Comparison of ENCODE assay signal across 19 mouse cellular contexts in genomic region chr7:73622468-73622867, GRCm38 (mm10).
DNase-seq lines count a peak whose midpoint lies in the region; ATAC-seq and TF ChIP-seq lines count a peak whose summit lies in the region.
"Had no signal": no experiment of that assay in that cellular context is flagged by ENCODE, and none has a peak within 500 bp of the region (broad histone marks: within the 10 kb centered on the region; RNA-seq: fewer than 3 reads in every experiment).

No protein-coding gene starts in this region.

- H3K4me2 ChIP-seq in hindbrain, embryonic 12.5 days (replicated peaks) = no peak overlapping the region
- H3K4me2 ChIP-seq in stomach, postnatal 0 days (replicated peaks; ENCODE audit: low read depth) = no peak overlapping the region
- H3K4me2 ChIP-seq: embryonic facial prominence, embryonic 12.5 days; heart, embryonic 12.5 days; limb, embryonic 12.5 days; liver, embryonic 13.5 days; midbrain, embryonic 13.5 days had no signal

- peaks cover 13% of the 10 kb centered on the region for H3K4me1 ChIP-seq in hindbrain, embryonic 10.5 days (replicated peaks)
- H3K4me1 ChIP-seq in hindbrain, embryonic 12.5 days = peaks cover 5% of the 10 kb centered on the region; the same call in 1 of the 2 replicates
- H3K4me1 ChIP-seq in ES-Bruce4 (ENCODE audit: control insufficient read depth, insufficient read depth, low read length) = peaks cover 3% of the 10 kb centered on the region
- no peaks in the 10 kb centered on the region for H3K4me1 ChIP-seq in stomach, postnatal 0 days (replicated peaks; ENCODE audit: control insufficient read depth, insufficient read depth)

- H3K36me3 ChIP-seq in hindbrain, embryonic 10.5 days = no peaks in the 10 kb centered on the region
- H3K36me3 ChIP-seq in hindbrain, embryonic 12.5 days = no peaks in the 10 kb centered on the region
- H3K36me3 ChIP-seq in ES-Bruce4 (ENCODE audit: control insufficient read depth, insufficient read depth, low read length, poor library complexity, severe bottlenecking) = no peaks in the 10 kb centered on the region
- no peaks in the 10 kb centered on the region for H3K36me3 ChIP-seq in stomach, postnatal 0 days (ENCODE audit: control insufficient read depth, insufficient read depth, low read length)
- H3K36me3 ChIP-seq: embryonic facial prominence, embryonic 12.5 days; heart, embryonic 12.5 days; limb, embryonic 12.5 days; liver, embryonic 13.5 days; midbrain, embryonic 13.5 days had no signal

- WGBS in hindbrain, embryonic 10.5 days = 85% methylated on average over 2 of the region's 2 CpGs
- 72% methylated on average over 2 of the region's 2 CpGs for WGBS in hindbrain, embryonic 12.5 days
- 65% methylated on average over 2 of the region's 2 CpGs for WGBS in stomach, postnatal 0 days

- no peak overlapping the region for H3K9ac ChIP-seq in hindbrain, embryonic 12.5 days
- H3K9ac ChIP-seq in ES-Bruce4 (ENCODE audit: low read depth, poor library complexity, severe bottlenecking) = peak overlapping the region; percentile 18; the same call in 1 of the 2 replicates
- H3K9ac ChIP-seq in stomach, postnatal 0 days (ENCODE audit: low read length) = no peak overlapping the region
- H3K9ac ChIP-seq: embryonic facial prominence, embryonic 12.5 days; heart, embryonic 12.5 days; limb, embryonic 12.5 days; liver, embryonic 13.5 days; midbrain, embryonic 13.5 days had no signal

- H3K9me3 ChIP-seq in hindbrain, embryonic 10.5 days = no peaks in the 10 kb centered on the region
- H3K9me3 ChIP-seq in hindbrain, embryonic 12.5 days (replicated peaks) = no peaks in the 10 kb centered on the region
- H3K9me3 ChIP-seq in ES-Bruce4 (replicated peaks; ENCODE audit: control insufficient read depth, insufficient read depth, low read length, poor library complexity, severe bottlenecking) = no peaks in the 10 kb centered on the region
- H3K9me3 ChIP-seq in stomach, postnatal 0 days (ENCODE audit: control insufficient read depth, low read length) = no peaks in the 10 kb centered on the region
- H3K9me3 ChIP-seq: embryonic facial prominence, embryonic 12.5 days; heart, embryonic 12.5 days; limb, embryonic 12.5 days; liver, embryonic 13.5 days; midbrain, embryonic 13.5 days had no signal

- no peak for DNase-seq in hindbrain, embryonic 10.5 days (ENCODE audit: low spot score)
- peak; percentile 35 for DNase-seq in CD4-positive helper T cell, adult 2 months (ENCODE audit: low read depth, low spot score)
- peak; percentile 46 for DNase-seq in forelimb bud, embryonic 11.5 days (ENCODE audit: low read depth, low spot score)
- DNase-seq in stomach, postnatal 0 days (ENCODE audit: low spot score) = no peak
- no peak for DNase-seq in cerebellum, postnatal 36 days
- DNase-seq: cerebellum, postnatal 10 days; heart, postnatal 36 days; liver, embryonic 13.5 days; right cerebral cortex, postnatal 4 days; thymus, postnatal 25 days had no signal

- no peak for ATAC-seq in hindbrain, embryonic 12.5 days (ENCODE audit: low FRiP score)
- ATAC-seq in activated CD4-positive, CD25-positive, alpha-beta regulatory T cell, adult 4 months = no peak
- ATAC-seq in stomach, postnatal 0 days (ENCODE audit: low FRiP score, low TSS enrichment) = no peak
- ATAC-seq: midbrain, embryonic 13.5 days had no signal

- H3K27me3 ChIP-seq in hindbrain, embryonic 10.5 days (ENCODE audit: insufficient read depth, poor library complexity, severe bottlenecking) = no peaks in the 10 kb centered on the region
- H3K27me3 ChIP-seq in hindbrain, embryonic 12.5 days = no peaks in the 10 kb centered on the region
- no peaks in the 10 kb centered on the region for H3K27me3 ChIP-seq in ES-Bruce4 (ENCODE audit: control insufficient read depth, insufficient read depth, low read length, poor library complexity, severe bottlenecking)
- H3K27me3 ChIP-seq in stomach, postnatal 0 days (ENCODE audit: control insufficient read depth, insufficient read depth, low read length) = no peaks in the 10 kb centered on the region
- H3K27me3 ChIP-seq: embryonic facial prominence, embryonic 12.5 days; heart, embryonic 12.5 days; limb, embryonic 12.5 days; liver, embryonic 13.5 days had no signal

- no peak for TF ChIP-seq EP300 in ES-Bruce4 (IDR thresholded peaks at IDR 0.05; ENCODE audit: insufficient read depth, low read depth, low read length)
- TF ChIP-seq EP300 in stomach, postnatal 0 days (optimal IDR thresholded peaks at IDR 0.05) = no peak

- TF ChIP-seq CTCF in ES-Bruce4 (IDR thresholded peaks at IDR 0.05; ENCODE audit: low read depth, low read length) = no peak
- no peak for TF ChIP-seq CTCF in stomach, postnatal 0 days (IDR thresholded peaks at IDR 0.05; ENCODE audit: low read depth)

- 0 out of 2 replicates have a peak overlapping the region, but pooled peaks have one; percentile 41 for H3K27ac ChIP-seq in hindbrain, embryonic 10.5 days
- no peak overlapping the region for H3K27ac ChIP-seq in hindbrain, embryonic 12.5 days
- H3K27ac ChIP-seq in ES-Bruce4 (ENCODE audit: insufficient read depth, low read length) = peak overlapping the region; percentile 79
- no peak overlapping the region for H3K27ac ChIP-seq in stomach, postnatal 0 days (replicated peaks)
- H3K27ac ChIP-seq: embryonic facial prominence, embryonic 12.5 days; layer of hippocampus, adult 2 months; limb, embryonic 12.5 days; liver, embryonic 13.5 days; midbrain, embryonic 13.5 days had no signal

- no peak overlapping the region for H3K4me3 ChIP-seq in hindbrain, embryonic 10.5 days
- no peak overlapping the region for H3K4me3 ChIP-seq in hindbrain, embryonic 12.5 days
- peak overlapping the region; percentile 40 for H3K4me3 ChIP-seq in ES-Bruce4 (ENCODE audit: low read depth, low read length)
- H3K4me3 ChIP-seq in stomach, postnatal 0 days (ENCODE audit: low read depth, low read length) = no peak overlapping the region
- H3K4me3 ChIP-seq: embryonic facial prominence, embryonic 12.5 days; heart, embryonic 12.5 days; layer of hippocampus, adult 2 months; limb, embryonic 12.5 days; liver, embryonic 13.5 days; midbrain, embryonic 13.5 days; myocyte had no signal

- TF ChIP-seq POLR2A in ES-Bruce4 (IDR thresholded peaks at IDR 0.05; ENCODE audit: insufficient read depth, low read length) = no peak

Comparison
In these comparisons a context has a peak if more than half of its experiments do, and no peak if none do; other contexts are left out.
1. H3K27ac ChIP-seq: peak in hindbrain, embryonic 10.5 days (single experiment) and ES-Bruce4 (single experiment); none in hindbrain, embryonic 12.5 days (single experiment) and stomach, postnatal 0 days (single experiment).
2. DNase-seq: peak in CD4-positive helper T cell, adult 2 months (single experiment) and forelimb bud, embryonic 11.5 days (single experiment); none in hindbrain, embryonic 10.5 days (single experiment), stomach, postnatal 0 days (single experiment) and cerebellum, postnatal 36 days (0 of 2).